Mouse (Mus musculus) heart, adult 9 months (tissue): ENCODE measurements around the gene Zdhhc3.

Experiments used
- DNase-seq, 2 experiments: peaks; one replicate each; pipeline ENCODE4 v3.0.0; 2022; ENCODE audit warnings: low spot score in 2 of 2

Gene Zdhhc3

DNA sequence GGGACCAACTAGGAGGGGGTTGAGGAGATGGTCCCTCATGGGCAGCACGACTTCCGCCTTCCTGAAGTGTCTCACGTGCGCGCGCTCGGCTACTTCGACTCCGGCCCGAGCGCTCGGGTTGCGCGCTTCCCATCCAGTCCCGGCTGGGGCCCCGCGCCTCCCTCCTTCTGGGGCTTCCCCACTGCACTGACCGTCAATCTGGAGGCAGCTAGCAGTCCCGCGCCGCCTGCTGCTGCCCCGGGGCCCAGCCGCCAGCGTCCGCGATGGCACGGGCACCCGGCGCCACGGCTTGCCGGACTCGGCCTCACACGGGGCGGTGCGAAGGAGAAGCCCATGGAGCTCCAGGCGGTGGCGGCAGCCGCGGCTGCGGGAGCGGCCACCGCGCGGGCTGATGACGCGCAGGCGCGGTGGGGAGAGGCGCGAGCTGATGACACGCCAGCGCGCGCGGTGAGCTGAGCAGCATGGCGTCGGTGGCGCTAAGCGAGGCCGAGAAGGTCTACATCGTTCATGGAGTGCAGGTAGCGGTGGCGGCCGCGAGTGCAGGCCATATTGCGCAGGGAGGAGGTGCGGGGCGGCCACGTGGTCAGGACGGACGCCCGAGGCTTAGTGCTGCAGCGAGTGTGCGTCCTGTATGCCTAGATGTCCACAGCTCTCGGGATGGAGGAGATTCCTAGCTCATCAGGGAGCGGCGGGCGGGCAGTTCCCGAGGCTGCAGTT is at the start of gene Zdhhc3, which contains the start of gene Exosc7:
TSS of gene Zdhhc3 (minus strand) at position 401 of the 717 bp plus-strand sequence.
TSS of gene Exosc7 (plus strand) at position 411 of the 717 bp plus-strand sequence.
- DNase-seq: peak; percentile 86 to 89

DNA sequence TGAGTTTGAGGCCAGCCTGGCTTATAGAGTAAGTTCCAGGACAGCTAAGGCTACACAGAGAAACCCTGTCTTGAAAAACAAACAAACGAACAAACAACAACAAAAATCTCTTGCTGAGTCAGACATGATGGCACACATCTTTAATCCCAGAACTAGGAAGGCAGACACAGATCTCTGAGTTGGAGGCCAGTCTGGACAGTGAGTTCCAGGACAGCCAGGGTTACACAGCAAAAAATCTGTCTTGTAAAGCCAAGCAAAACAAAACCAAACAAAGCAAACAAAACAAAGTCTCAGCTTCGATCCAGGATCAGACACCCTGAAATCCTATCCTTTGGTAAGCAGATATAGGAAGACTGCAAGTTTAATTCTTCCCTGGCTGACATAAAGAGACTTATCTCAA is 48.8 kb upstream of the Zdhhc3 start:
- DNase-seq: no peak

DNA sequence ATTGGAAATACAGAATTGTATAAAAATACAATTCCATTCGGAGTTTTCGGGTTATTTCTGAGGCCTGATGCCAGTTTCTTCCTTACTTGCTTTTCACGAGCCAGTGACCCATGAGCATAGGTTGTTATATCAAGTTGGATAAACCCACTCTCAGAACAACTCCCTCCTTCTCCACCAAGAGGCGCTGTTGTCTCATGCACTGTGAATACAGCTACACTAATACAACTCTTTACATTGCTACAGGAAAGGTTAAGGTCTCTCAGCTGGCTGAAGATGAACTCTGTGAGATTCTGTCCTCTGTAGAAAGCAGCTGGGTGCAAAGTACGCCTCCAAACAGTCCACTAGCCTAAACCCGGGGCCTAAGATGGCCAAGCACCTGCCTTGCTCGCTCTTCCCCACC is 46.3 kb upstream of the Zdhhc3 start:
- peak in 1 of 2 experiments; percentile 49 for DNase-seq

DNA sequence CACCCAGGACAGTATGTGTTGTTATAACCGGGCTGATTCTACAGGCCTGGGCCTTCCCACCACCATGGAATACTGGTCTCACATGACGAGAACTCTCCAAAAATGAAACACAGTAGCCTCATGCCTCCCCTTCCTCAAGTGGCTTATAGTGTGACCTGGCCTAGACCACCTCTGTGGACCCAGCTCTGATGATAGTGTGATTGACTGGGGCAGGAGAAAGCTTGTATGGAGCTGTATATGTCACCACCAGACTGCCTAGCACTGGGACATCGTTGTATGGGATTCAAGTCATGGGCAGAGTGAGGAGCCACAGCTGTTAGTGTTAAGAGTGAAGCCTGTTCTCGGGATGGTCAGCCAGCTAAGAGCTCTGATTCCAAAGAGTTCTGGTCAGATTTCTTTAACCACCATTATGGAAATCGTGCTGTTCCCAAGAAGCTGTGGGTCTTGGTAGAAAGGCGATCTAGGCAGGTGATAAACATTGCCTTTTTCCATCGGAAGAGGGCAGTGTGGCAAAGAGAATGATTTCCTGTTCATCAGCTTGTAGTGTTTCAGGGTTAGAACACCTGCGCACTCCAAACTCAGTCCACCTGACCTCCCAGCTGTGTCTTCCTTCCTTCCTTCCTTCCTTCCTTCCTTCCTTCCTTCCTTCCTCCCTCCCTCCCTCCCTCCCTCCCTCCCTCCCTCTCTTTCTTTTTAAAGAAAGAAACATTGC is 45.3 kb upstream of the Zdhhc3 start:
- no peak for DNase-seq

DNA sequence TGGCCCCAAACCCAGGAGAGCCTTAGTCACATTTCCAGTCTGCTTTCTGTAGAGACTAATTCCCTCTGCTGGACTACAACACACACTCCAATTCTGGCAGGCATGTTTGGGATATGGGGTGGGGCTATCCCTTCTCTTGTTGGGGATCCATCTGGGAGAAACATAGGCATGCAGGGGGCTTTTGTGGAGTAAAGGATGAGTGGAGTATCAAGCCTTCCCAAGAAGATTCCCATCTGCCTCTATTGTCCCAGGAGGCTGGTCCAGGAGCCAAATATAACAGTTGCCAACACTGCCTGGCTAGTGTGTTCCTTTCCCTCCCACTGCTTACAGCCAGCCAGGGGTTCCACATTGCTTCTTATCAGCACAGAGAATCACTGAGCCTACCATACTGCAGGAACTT is 44.7 kb upstream of the Zdhhc3 start:
- peak; percentile 50 to 64 for DNase-seq

DNA sequence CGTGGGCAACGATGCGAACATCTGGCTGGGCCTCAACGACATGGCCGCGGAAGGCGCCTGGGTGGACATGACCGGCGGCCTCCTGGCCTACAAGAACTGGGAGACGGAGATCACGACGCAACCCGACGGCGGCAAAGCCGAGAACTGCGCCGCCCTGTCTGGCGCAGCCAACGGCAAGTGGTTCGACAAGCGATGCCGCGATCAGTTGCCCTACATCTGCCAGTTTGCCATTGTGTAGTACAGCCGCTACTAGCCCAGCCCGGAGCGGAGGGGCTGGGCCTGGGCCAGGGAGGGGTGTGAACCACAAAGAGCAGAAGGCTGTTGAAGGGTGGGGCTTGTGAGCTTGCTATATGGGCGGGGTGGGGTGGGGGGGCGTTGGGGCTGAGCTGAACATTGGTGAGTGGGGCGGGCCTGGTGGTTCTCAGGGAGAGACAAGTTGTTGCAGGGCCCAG is 43.9 kb upstream of the Zdhhc3 start:
- DNase-seq: peak; percentile 71 to 77

DNA sequence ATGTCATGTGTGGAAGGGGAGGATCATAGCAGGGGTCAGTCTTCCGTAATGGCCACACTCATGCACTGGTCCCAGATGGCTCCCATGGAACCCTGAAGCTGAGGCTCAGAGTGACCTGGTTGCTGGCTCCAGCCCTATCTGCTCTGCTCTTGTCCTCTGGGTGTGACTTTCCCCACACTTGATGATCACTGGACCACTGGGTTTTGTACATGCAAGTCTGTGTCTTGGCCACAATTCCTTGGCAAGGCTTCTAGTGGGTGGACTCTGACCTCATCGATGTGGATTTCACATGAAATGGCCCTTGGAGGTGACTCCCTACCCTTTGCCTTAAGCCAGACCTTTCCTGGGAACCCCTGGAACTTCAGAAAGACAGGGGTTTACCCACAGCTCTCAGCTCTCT is 40.1 kb upstream of the Zdhhc3 start:
- peak; percentile 74 to 78 for DNase-seq

DNA sequence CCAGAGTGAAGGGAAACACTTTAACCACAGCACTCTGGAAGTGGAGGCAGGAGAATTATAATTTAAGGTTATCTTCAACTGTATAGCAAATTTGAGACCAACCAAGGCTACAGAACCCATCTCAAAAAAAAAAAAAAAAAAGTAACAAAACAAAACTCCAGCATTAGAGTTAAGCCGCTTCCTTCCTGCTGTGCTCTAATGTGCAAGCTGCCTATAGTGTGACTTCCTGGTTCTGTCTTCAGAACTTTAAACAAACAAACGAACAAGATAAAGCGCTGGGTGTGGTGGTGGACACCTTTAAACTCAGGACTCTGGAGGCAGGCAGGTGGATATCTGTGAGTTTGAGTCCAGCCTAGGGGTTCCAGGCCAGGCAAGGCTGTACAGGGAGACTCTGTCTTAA is 39.0 kb upstream of the Zdhhc3 start:
- DNase-seq: no peak

DNA sequence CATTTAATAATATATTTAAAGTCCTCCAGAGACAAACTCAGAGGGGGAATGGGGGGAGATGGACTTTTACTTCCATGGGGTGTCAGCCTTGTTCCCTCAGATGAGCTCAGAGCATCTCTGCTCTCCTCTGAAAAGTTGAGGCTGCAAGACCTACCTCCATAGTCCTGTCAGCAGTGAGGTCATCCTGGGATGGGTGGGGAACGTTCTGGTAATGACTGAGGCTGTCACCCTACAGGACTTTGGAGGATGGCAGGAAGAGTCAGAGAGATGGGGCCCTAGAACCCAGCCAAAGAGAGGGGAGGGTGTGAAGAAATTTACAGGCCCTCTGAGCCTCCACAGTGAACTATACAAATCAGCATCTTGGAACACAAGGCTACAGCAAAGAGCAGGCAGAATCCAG is 38.6 kb upstream of the Zdhhc3 start:
- peak in 1 of 2 experiments; percentile 34 for DNase-seq

DNA sequence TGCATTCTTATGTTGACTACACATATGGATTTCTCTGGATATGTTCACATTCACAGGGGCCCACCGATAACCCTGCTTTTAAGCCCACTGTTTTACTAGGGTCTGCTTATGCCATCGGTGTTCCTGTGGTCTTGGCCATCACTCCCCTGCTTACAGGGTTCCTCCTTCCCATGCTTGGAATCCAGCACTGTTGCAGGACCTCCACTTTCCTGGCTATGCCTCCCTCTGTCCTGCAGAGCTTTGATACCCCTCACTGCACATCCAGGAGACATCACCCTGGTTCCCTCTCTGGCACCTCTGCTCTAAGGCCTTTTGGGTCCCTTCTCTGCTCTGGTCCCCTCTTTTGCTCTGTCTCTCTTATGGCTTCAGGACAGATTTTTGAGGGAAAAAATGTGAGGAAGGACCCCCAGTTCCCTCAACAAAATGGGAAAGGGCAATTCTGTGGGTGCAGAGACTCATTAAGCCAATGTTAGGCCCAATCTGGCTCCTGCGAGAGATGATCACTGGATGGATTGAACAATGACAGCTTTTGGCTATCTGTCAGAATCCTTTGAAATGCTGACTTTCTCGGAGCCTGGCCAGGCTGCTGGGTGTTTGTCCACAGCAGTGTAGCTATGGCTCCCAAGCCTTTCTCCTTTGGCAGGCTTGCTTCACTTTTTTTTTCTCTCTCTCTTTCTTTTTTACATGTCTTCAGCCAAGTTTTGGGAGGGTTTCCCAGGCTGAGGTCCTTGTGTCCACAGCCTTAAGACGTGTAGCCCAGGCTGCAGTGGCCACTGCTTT is 37.4 kb upstream of the Zdhhc3 start, which contains the start of gene Clec3b:
TSS of gene Clec3b (plus strand) at position 706 of the 780 bp plus-strand sequence.
- DNase-seq: peak; percentile 76 to 81

DNA sequence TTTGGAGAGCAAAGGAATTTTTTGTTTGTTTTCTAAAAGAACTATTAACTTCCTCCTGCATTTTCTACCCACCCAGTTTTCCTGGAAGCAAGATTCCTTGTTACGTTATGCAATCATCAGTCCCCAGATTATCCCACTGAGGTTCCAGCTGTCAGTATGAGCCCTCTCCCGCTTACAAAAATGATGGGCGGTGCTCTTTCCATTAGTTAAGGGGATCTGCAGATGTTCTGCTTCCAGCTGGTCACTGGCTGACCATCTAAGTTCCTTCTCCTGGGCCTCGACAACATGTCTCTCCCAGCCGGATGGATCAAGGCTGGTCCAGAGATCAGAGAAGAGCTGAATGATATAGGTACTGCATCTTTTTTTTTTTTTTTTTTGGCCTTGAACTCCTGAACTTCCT is 35.4 kb upstream of the Zdhhc3 start:
- DNase-seq: peak; percentile 85 to 91

DNA sequence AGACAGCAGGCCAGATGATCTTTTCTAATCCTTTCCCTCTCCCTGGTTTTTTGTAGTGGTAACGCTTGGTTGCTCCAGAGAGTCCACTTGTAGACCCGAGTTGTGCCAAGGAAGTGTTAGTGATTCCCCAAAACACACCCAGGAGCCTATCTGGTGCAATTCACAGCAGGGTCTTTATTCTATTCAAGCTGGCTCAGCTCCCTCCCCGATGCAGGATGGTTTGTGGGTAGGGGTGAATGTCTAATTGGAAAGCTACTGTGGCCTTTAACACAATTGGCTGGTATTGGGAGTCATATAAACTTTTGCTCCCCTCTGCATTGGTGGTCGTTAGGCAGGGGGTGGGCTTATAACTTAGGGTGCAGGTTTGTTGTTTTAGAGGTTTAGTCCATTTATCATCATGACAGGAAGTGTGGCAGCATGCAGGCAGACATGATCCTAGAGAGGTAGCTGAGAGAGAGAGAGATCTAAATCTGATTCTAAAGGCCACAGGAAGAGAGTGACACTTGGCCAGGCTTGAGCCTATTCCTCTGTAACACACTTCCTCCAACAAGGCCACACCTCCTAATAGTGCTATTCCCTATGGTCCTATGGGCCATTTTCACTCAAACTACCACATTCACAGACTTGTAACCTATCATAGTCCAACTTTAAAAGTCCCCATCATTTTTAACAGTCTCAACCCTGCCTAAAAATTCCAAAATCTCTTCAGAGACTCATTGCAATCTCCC is 27.0 kb upstream of the Zdhhc3 start:
- DNase-seq: no peak

DNA sequence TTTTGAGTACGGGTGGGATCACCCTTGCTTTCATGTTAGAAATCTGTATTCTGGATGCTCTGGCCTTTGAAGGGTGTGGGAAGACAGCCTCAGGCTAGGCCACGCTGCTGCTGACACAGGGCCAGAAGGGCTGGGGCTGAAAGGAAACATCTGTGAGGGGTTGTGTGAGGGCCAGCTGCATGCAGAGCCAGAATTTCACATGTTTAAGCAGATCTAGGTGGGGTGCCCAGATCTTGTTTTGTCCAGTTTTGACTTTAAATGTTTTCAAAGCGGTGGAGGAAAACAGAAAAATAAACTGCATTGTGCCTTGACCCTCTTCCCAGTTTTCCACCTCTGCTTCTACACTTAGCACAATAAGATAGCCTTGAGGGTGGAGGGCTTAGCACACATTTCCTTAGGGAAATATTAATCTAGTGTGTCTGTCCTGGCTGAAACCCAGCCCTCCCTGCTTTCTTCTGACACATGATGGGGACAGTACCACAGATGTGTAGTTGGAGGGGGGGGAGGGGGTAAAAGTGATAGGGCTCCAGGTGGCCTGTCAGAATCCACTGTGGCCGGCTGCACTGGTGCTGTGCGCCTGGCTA is 26.0 kb upstream of the Zdhhc3 start:
- peak; percentile 86 for DNase-seq

DNA sequence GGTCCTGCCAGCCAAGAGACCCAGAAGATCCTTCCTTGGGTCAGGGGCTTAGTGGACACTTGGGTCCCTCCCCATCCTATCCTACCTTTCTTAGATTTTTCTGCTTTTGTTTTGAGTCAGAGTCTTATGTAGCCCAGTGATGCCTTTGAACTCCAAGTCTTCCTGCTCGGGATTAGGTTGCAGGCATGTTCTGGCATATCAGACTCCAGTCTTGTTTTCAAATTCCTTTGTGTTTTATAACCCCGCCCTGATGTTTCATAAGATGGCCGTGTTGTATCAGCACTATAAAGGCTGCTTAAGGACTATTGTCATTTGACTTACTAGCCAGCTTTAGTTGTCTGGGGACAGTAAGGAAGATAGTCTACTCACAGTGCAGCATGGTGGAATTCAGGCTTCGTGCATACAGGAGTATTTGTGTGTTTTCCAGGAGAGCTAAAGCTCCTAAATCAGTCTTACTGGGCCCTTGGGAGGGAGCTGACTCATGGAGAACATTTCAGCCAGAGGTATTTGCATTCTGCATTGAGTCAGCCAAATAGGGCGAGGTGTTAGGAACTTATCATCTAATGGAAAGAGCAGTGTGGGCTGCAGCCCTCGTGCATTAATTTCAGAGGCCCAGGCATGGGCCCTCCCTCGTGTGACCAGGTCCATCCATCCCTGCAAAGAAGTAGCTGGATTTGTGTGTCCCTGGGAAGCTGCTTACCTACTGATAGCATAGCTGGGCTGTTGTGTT is 24.1 kb upstream of the Zdhhc3 start:
- peak in 1 of 2 experiments; percentile 52 for DNase-seq

DNA sequence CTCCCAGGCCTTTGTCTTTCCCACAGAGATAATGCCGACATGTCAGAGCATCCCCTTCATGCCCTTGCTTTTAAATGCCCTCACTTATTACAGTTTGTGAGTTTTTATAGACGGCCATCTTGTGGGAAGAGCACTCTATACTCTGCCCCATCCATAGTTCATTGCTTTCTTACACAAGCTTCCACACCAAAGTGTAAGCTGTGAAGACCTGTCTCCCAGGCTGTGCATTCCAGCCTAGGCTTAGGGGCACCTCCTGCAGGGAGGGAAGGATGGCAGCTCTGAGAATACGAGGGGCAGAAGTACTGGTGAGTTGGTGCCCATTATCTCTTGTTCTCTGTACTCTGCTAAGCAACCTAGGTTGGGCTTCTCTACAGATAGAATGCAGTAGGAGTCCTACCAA is 20.0 kb upstream of the Zdhhc3 start:
- DNase-seq: no peak

DNA sequence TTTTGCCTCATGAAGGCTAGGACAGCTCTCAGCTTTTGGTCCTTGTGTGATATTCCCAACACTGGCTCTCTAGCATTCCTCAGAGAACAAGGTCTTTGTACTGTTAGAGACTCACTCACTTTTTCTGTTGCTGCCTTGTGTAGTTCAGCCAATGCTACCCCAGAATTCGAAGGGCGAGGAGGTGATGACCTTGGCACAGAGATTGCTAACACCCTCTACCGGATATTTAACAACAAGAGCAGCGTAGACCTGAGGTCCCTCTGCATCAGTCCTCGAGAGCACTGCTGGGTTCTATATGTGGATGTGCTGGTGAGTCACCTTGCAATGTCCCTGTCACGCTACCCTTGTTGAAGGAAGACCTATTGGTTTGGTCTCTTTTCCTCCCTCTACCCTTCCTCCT is 14.7 kb upstream of the Zdhhc3 start:
- DNase-seq: no peak

DNA sequence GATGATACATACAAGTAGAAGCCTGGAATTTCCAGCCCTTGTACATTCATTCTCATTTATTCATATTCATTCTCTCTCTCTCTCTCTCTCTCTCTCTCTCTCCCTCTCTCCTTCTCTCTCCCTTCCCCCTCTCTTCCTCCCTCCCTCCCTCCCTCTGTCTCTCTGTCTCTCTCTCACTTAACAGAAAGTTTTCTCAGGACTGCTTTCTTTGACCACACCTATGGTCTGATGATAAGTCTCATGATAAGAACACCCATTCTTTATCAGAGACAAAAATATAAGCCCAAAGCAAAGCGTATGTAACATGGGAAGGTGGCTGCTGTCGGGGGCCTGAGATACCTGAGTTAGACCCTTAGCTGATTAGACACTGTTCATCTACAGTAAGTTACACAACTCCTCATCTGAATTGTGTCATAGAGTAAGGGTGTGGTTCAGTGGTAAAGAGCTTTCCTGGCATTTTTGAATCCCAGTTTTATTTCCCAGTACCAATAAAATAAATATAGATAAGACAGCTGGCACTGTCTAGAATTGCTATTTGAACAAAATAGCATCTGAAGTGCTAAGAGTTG is 11.5 kb upstream of the Zdhhc3 start:
- DNase-seq: no peak

DNA sequence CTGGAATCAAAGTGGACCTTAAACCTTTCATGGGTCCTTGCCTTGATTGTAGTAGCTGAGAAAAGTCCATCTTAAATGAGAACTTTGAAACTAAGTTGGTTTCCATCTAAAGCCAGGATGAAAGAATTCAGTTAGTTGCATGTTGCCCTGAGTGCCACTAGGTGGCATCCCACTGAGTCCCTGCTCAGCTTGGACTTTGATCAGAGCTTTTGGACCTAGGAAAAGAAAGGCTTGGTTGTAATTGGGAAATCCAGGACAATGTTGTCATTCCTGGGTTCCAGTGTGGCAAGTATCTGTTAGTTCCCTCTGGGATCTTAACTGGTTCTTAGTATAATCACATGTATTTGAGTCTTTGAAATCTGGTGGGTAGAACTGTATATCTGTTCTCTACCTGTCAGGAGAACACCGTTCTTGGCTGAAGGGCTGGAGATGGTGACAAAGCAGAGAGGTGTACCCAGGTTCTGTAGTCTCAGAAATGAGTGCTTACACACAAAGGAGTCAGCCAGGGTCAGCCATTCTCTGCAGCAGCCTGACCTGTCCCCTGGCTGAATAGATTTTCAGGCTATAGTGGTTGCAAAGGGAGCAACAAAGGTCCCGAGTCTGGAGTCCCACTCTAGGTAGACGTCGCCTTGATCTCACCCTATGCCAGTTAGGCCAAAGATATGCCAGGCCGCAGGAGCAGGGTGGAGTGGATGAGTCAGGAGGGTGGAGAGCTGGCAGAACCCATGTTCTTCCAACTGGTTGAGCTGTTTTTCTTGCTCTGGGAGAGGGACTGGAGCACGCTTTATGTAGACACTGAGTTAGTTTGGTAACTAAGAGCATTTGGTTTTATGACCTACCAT is 10.8 kb upstream of the Zdhhc3 start:
- DNase-seq: peak; percentile 11 to 23

DNA sequence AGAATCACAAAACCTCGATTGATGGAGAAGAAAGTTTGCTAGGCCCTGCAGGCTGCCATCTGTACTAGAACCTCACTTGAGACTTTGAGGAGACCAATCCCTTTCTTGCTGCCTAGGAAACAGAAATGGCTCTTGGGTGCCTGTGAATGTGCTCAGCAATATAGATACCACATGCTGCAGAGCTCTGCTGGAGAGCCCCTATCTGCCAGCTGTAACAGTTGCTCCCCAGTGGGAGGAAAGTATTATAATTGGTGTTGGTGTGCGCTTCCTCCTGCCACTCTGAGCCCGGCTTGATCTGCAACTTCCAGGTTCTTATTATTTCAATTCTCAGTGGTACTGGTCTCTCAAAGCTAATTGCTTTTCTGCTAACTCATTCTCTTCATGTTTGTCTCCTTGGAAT is 10.0 kb upstream of the Zdhhc3 start:
- no peak for DNase-seq
